Mouse (Mus musculus): ENCODE measurements around the gene Ntn3. TPM values are rescaled to one million over a fixed set of nuclear protein-coding genes. Genes with fewer than 3 reads are reported as not detected.
A peak's percentile ranks its signal among the peaks of the same experiment; 100 is the strongest.

The Ntn3 gene
- polyA plus RNA-seq, 1 experiment from 2014 or later: 9.5 TPM

- H3K9me3 ChIP-seq (ENCODE audit: control insufficient read depth, low read length): no peaks in the 10 kb centered on the region
- peak; percentile 36 for DNase-seq (ENCODE audit: low spot score)
- H3K4me1 ChIP-seq (ENCODE audit: control insufficient read depth, insufficient read depth, low read length): peaks cover 68% of the 10 kb centered on the region
- peak overlapping the region; percentile 62 for H3K4me3 ChIP-seq (ENCODE audit: low read depth, low read length)
- H3K27ac ChIP-seq (replicated peaks; ENCODE audit: low read depth, low read length): peak overlapping the region; percentile 88
- WGBS: 56% methylated on average over 34 of the region's 34 CpGs
- peak overlapping the region; percentile 86 for H3K4me2 ChIP-seq (ENCODE audit: low read depth, severe bottlenecking)
- no peak for ATAC-seq (ENCODE audit: insufficient number of reproducible peaks, low FRiP score, low TSS enrichment, low read depth)
- peak overlapping the region; percentile 78 for H3K9ac ChIP-seq (ENCODE audit: low read length)
- no peaks in the 10 kb centered on the region for H3K36me3 ChIP-seq (ENCODE audit: control insufficient read depth, insufficient read depth, low read length)
- H3K27me3 ChIP-seq (ENCODE audit: control insufficient read depth, insufficient read depth, low read length): peaks cover 3% of the 10 kb centered on the region; the same call in 1 of the 2 replicates
These were observed 1.3 kb downstream of the Ntn3 start for GRCm38 (mm10) chr17:24207768-24208640.

- DNase-seq (ENCODE audit: low spot score) (peak; percentile 64), ATAC-seq (ENCODE audit: insufficient number of reproducible peaks, low FRiP score, low TSS enrichment, low read depth) (no peak)
- Histone ChIP-seq H3K4me2 (ENCODE audit: low read depth, severe bottlenecking) (peak overlapping the region; percentile 86), H3K27ac (replicated peaks; ENCODE audit: low read depth, low read length) (0 out of 2 replicates have a peak overlapping the region, but pooled peaks have one; percentile 8), H3K9me3 (ENCODE audit: control insufficient read depth, low read length) (no peaks in the 10 kb centered on the region), H3K27me3 (ENCODE audit: control insufficient read depth, insufficient read depth, low read length) (peaks cover 3% of the 10 kb centered on the region; the same call in 1 of the 2 replicates), H3K36me3 (ENCODE audit: control insufficient read depth, insufficient read depth, low read length) (no peaks in the 10 kb centered on the region), H3K9ac (ENCODE audit: low read length) (peak overlapping the region; percentile 67), H3K4me3 (ENCODE audit: low read depth, low read length) (peak overlapping the region; percentile 62), H3K4me1 (ENCODE audit: control insufficient read depth, insufficient read depth, low read length) (peaks cover 68% of the 10 kb centered on the region)
- WGBS: 6% methylated on average over 62 of the region's 62 CpGs
These were observed 2.6 kb downstream of the Ntn3 start for GRCm38 (mm10) chr17:24206451-24207351.

GRCm38 (mm10) chr17:24205908-24206361, 3.4 kb downstream of the Ntn3 start:
- WGBS: 11% methylated on average over 15 of the region's 15 CpGs
- no peak for DNase-seq (ENCODE audit: low spot score)
- H3K4me1 ChIP-seq (ENCODE audit: control insufficient read depth, insufficient read depth, low read length): peaks cover 62% of the 10 kb centered on the region

GRCm38 (mm10) chr17:24205284-24205888, 3.9 kb downstream of the Ntn3 start, which contains the start of gene Tbc1d24:
Gene Tbc1d24, minus strand, starts transcription at chr17:24205562.
- Histone ChIP-seq H3K9me3 (ENCODE audit: control insufficient read depth, low read length) (no peaks in the 10 kb centered on the region), H3K4me2 (ENCODE audit: low read depth, severe bottlenecking) (peak within 1 kb of the TSS; percentile 86), H3K9ac (ENCODE audit: low read length) (peak within 1 kb of the TSS; percentile 67), H3K36me3 (ENCODE audit: control insufficient read depth, insufficient read depth, low read length) (no peaks in the 10 kb centered on the region), H3K4me3 (ENCODE audit: low read depth, low read length) (peak within 1 kb of the TSS; percentile 62), H3K4me1 (ENCODE audit: control insufficient read depth, insufficient read depth, low read length) (peaks cover 56% of the 10 kb centered on the region), H3K27ac (replicated peaks; ENCODE audit: low read depth, low read length) (no peak within 1 kb of the TSS), H3K27me3 (ENCODE audit: control insufficient read depth, insufficient read depth, low read length) (peaks cover 3% of the 10 kb centered on the region; the same call in 1 of the 2 replicates)
- ATAC-seq (ENCODE audit: insufficient number of reproducible peaks, low FRiP score, low TSS enrichment, low read depth) (peak; percentile 48), DNase-seq (ENCODE audit: low spot score) (peak; percentile 95)
- WGBS: under 1% methylated on average over 65 of the region's 65 CpGs

More at GRCm38 (mm10) chr17:24205908-24206361, 3.4 kb downstream of the Ntn3 start:
- Histone ChIP-seq H3K9ac (ENCODE audit: low read length) (peak overlapping the region; percentile 67), H3K4me2 (ENCODE audit: low read depth, severe bottlenecking) (peak overlapping the region; percentile 86), H3K9me3 (ENCODE audit: control insufficient read depth, low read length) (no peaks in the 10 kb centered on the region), H3K4me3 (ENCODE audit: low read depth, low read length) (peak overlapping the region; percentile 62), H3K36me3 (ENCODE audit: control insufficient read depth, insufficient read depth, low read length) (no peaks in the 10 kb centered on the region), H3K27ac (replicated peaks; ENCODE audit: low read depth, low read length) (no peak overlapping the region), H3K27me3 (ENCODE audit: control insufficient read depth, insufficient read depth, low read length) (peaks cover 3% of the 10 kb centered on the region; the same call in 1 of the 2 replicates)
- ATAC-seq (ENCODE audit: insufficient number of reproducible peaks, low FRiP score, low TSS enrichment, low read depth): no peak

- peaks cover 51% of the 10 kb centered on the region for H3K4me1 ChIP-seq (ENCODE audit: control insufficient read depth, insufficient read depth, low read length)
- ATAC-seq (ENCODE audit: insufficient number of reproducible peaks, low FRiP score, low TSS enrichment, low read depth): no peak
- no peaks in the 10 kb centered on the region for H3K9me3 ChIP-seq (ENCODE audit: control insufficient read depth, low read length)
- H3K36me3 ChIP-seq (ENCODE audit: control insufficient read depth, insufficient read depth, low read length): no peaks in the 10 kb centered on the region
- H3K9ac ChIP-seq (ENCODE audit: low read length): peak overlapping the region; percentile 60
- peak overlapping the region; percentile 86 for H3K4me2 ChIP-seq (ENCODE audit: low read depth, severe bottlenecking)
- H3K27me3 ChIP-seq (ENCODE audit: control insufficient read depth, insufficient read depth, low read length): peaks cover 3% of the 10 kb centered on the region; the same call in 1 of the 2 replicates
- peak overlapping the region; percentile 62 for H3K4me3 ChIP-seq (ENCODE audit: low read depth, low read length)
- WGBS: 18% methylated on average over 7 of the region's 7 CpGs
- peak; percentile 35 for DNase-seq (ENCODE audit: low spot score)
- no peak overlapping the region for H3K27ac ChIP-seq (replicated peaks; ENCODE audit: low read depth, low read length)
These were observed 4.5 kb downstream of the Ntn3 start for GRCm38 (mm10) chr17:24204846-24205245.

GRCm38 (mm10) chr17:24203611-24204534, 5.5 kb downstream of the Ntn3 start:
- Histone ChIP-seq H3K4me3 (ENCODE audit: low read depth, low read length) (no peak overlapping the region), H3K9me3 (ENCODE audit: control insufficient read depth, low read length) (no peaks in the 10 kb centered on the region), H3K4me1 (ENCODE audit: control insufficient read depth, insufficient read depth, low read length) (peaks cover 41% of the 10 kb centered on the region), H3K27me3 (ENCODE audit: control insufficient read depth, insufficient read depth, low read length) (peaks cover 3% of the 10 kb centered on the region; the same call in 1 of the 2 replicates), H3K9ac (ENCODE audit: low read length) (no peak overlapping the region), H3K36me3 (ENCODE audit: control insufficient read depth, insufficient read depth, low read length) (no peaks in the 10 kb centered on the region), H3K4me2 (ENCODE audit: low read depth, severe bottlenecking) (no peak overlapping the region; the same call in 1 of the 2 replicates), H3K27ac (replicated peaks; ENCODE audit: low read depth, low read length) (no peak overlapping the region)
- WGBS: 87% methylated on average over 3 of the region's 3 CpGs
- DNase-seq (ENCODE audit: low spot score) (no peak), ATAC-seq (ENCODE audit: insufficient number of reproducible peaks, low FRiP score, low TSS enrichment, low read depth) (no peak)

- DNase-seq (ENCODE audit: low spot score): no peak
- Histone ChIP-seq H3K36me3 (ENCODE audit: control insufficient read depth, insufficient read depth, low read length) (no peaks in the 10 kb centered on the region), H3K4me3 (ENCODE audit: low read depth, low read length) (no peak overlapping the region), H3K27ac (replicated peaks; ENCODE audit: low read depth, low read length) (no peak overlapping the region), H3K27me3 (ENCODE audit: control insufficient read depth, insufficient read depth, low read length) (peaks cover 3% of the 10 kb centered on the region; the same call in 1 of the 2 replicates), H3K4me1 (ENCODE audit: control insufficient read depth, insufficient read depth, low read length) (peaks cover 35% of the 10 kb centered on the region), H3K4me2 (ENCODE audit: low read depth, severe bottlenecking) (no peak overlapping the region; the same call in 1 of the 2 replicates), H3K9me3 (ENCODE audit: control insufficient read depth, low read length) (no peaks in the 10 kb centered on the region), H3K9ac (ENCODE audit: low read length) (no peak overlapping the region)
- WGBS: 61% methylated on average over 4 of the region's 4 CpGs
- no peak for ATAC-seq (ENCODE audit: insufficient number of reproducible peaks, low FRiP score, low TSS enrichment, low read depth)
These were observed 6.3 kb downstream of the Ntn3 start for GRCm38 (mm10) chr17:24203068-24203467.
